Mouse (Mus musculus) liver, embryonic 14.5 days (tissue): ENCODE measurements around the gene Cspg4. TPM values are rescaled to one million over a fixed set of nuclear protein-coding genes. Genes with fewer than 3 reads are reported as not detected.

Source experiments
- ATAC-seq: fragments of 200-750 bp; cut with Nextera tagmentation; 2 replicates; pipeline ENCODE4 v1.8.0; 2017; ENCODE audit warnings: moderate number of reproducible peaks, mild to moderate bottlenecking, moderate library complexity; ENCODE audit not compliant: insufficient read depth
- DNase-seq, 3 experiments: peaks; one replicate each; pipeline ENCODE4 v3.0.0-alpha.2; 2012 to 2013; ENCODE audit warnings: low read depth in 3 of 3, low spot score in 3 of 3
- H3K27ac ChIP-seq: fragments of 300-500 bp; sonication (generic); 2 replicates; pipeline ENCODE4 v1.5.1; 2014; ENCODE audit warnings: moderate library complexity, mild to moderate bottlenecking, control low read depth, inconsistent platforms
- H3K27me3 ChIP-seq: fragments of 300-500 bp; sonication (generic); 2 replicates; pipeline ENCODE4 v1.6.1; 2014; ENCODE audit warnings: mild to moderate bottlenecking, low read length, moderate library complexity; ENCODE audit not compliant: control insufficient read depth, insufficient read depth
- H3K36me3 ChIP-seq: fragments of 300-500 bp; sonication (generic); replicated peaks from 2 replicates; pipeline ENCODE4 v1.6.1; 2014; ENCODE audit warnings: low read depth; ENCODE audit not compliant: control insufficient read depth, insufficient read depth
- H3K4me1 ChIP-seq, 2 experiments: fragments of 200-500 bp in 1 of 2; fragments of 300-500 bp in 1 of 2; sonication (generic) in 1 of 2; replicated peaks; 2 replicates each; pipeline ENCODE4 v1.6.1; 2012 to 2014; ENCODE audit warnings: antibody characterized with exemption in 1 of 2, inconsistent platforms in 1 of 2, low read length in 1 of 2; ENCODE audit not compliant: control insufficient read depth in 2 of 2, insufficient read depth in 2 of 2
- H3K4me2 ChIP-seq: fragments of 300-500 bp; sonication (generic); 2 replicates; pipeline ENCODE4 v1.6.1; 2014; ENCODE audit warnings: low read depth, mild to moderate bottlenecking, control low read depth, moderate library complexity
- H3K4me3 ChIP-seq, 2 experiments: fragments of 200-500 bp in 1 of 2; fragments of 300-500 bp in 1 of 2; sonication (generic) in 1 of 2; 2 replicates each; pipeline ENCODE4 v1.5.1; 2012 to 2014; ENCODE audit warnings: low read depth in 2 of 2, low read length in 2 of 2, mild to moderate bottlenecking in 2 of 2, control low read depth in 1 of 2, inconsistent platforms in 1 of 2, moderate library complexity in 1 of 2; ENCODE audit not compliant: insufficient read depth in 1 of 2
- H3K9ac ChIP-seq: fragments of 300-500 bp; sonication (generic); replicated peaks from 2 replicates; pipeline ENCODE4 v1.6.1; 2014; ENCODE audit warnings: mild to moderate bottlenecking, control low read depth, moderate library complexity
- H3K9me3 ChIP-seq: fragments of 300-500 bp; sonication (generic); 2 replicates; pipeline ENCODE4 v1.6.1; 2016; ENCODE audit warnings: low read length, mixed read lengths; ENCODE audit not compliant: control insufficient read depth
- CTCF ChIP-seq: IDR thresholded peaks from 2 replicates; pipeline ENCODE4 v1.5.1; 2016; ENCODE audit warnings: antibody characterized with exemption, low read depth, control low read depth
- EP300 ChIP-seq: IDR thresholded peaks from 2 replicates; pipeline ENCODE4 v1.6.1; 2016; ENCODE audit warnings: antibody characterized with exemption, low read depth
- WGBS: fragments of 180-500 bp; shearing (Covaris S2); extraction: QIAGEN DNeasy Blood & Tissue Kit; methylation state at CpG from one replicate; pipeline ENCODE4 v1.1.7; 2014; ENCODE audit not compliant: insufficient replicate concordance; 5-methylcytosine and 5-hydroxymethylcytosine counted together
- polyA plus RNA-seq, 2 experiments: library from polyadenylated mRNA; depleted of rRNA in 1 of 2; stranded (reverse) in 1 of 2; unstranded in 1 of 2; fragments of >200 nt; fragmentation: Nextera tagmentation in 1 of 2; extraction: Ambion mirVana in 1 of 2; gene quantifications; 2 replicates each; pipeline versions ENCODE4 v1.2.1 to v1.2.3; 2012 to 2014

The Cspg4 gene
- polyA plus RNA-seq, 2 experiments = 0.08 to 0.16 TPM

DNA sequence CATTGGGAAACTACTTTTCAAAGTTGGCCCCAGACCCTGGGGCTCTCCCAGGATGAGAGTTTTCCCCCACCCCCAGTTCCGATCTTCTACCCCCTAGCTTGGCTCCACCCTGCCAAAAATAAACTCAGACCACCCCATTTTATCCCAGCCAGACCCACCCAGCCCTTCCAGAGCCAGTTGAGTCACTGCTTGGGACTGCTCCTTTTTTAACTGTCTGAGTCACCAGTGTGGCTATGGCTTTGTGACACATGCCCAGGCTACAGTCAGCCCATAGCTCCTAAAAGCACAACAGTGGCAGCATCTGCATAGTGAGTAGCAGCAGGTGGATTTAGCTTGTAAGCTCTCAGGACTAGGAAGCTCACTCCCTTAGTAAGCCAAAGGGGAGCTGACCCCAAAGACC lies 8.3 kb downstream of the Cspg4 start:
- Histone ChIP-seq H3K27ac (no peak overlapping the region), H3K4me1 (no peaks in the 10 kb centered on the region), H3K9ac (no peak overlapping the region), H3K9me3 (no peaks in the 10 kb centered on the region), H3K36me3 (no peaks in the 10 kb centered on the region), H3K27me3 (no peaks in the 10 kb centered on the region), H3K4me3 (no peak overlapping the region), H3K4me2 (no peak overlapping the region)
- 42% methylated on average over 1 of the region's 1 CpGs for WGBS
- TF ChIP-seq EP300 (no peak), CTCF (no peak)
- no peak for ATAC-seq
- no peak for DNase-seq

DNA sequence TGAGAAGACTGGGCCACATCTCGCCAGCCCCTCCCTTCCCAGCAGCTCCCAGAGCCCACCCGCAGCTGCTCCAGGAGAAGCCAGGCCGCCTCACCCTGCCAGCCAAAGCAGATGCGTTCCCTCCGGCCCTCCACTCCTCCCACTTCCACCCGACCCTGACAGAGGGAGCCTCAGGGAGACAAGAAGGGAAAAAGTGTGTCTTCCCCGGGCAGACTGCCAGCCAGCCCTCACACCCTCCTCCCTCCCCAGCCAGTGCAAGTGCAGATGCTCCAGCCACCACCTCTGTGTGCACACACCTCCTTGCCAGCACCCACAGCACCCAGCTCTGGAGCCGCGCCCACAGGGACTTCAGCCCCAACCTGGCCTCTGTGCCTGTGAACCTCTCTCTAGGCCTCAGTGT lies 12.0 kb downstream of the Cspg4 start:
- Histone ChIP-seq H3K4me1 (no peaks in the 10 kb centered on the region), H3K27ac (no peak overlapping the region), H3K27me3 (no peaks in the 10 kb centered on the region), H3K4me3 (no peak overlapping the region), H3K4me2 (no peak overlapping the region), H3K36me3 (no peaks in the 10 kb centered on the region), H3K9ac (no peak overlapping the region), H3K9me3 (no peaks in the 10 kb centered on the region)
- WGBS = 52% methylated on average over 9 of the region's 9 CpGs
- ATAC-seq = no peak
- no peak for DNase-seq
- TF ChIP-seq EP300 (no peak), CTCF (no peak)

DNA sequence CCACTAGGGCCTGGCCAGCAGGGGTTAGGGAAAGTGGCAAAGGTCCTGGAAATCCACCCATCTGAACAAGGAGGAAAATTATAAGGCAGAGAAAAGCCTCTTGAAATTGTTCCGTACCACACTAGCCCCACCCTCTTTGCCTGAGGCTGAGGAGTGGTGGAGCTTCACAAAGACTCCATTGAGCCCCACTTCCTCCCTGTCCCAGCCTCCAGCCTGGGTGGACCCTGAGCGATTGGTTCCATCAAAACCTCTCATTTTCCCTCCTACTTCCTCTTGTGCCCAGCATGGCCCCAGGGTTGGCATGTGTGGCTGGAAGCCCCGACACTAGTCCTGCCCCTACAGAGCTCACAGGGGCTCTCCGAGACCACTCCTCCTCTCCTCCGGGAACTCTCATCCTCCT lies 12.5 kb downstream of the Cspg4 start:
- no peak for TF ChIP-seq CTCF
- TF ChIP-seq EP300 = no peak
- WGBS = 55% methylated on average over 5 of the region's 5 CpGs

DNA sequence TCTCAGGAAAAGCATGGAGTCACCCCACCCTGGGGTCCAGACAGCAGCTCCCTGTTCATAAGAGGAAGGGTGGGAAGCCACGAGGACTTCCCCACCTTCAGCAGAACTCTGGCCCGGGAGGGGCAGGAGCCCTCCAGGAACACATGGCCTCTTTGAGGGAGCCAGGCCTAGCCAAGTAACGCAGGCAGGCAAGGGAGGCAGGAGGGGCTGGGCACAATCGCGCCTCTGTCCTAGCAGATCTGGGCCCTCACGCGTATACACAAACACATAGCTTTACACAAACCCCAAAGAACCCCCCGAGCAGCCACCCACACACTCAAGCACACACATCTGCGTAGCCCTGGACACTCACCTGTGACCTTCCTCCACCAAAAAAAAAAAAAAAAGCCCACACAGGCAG lies 16.0 kb downstream of the Cspg4 start:
- WGBS = 50% methylated on average over 9 of the region's 9 CpGs
- Histone ChIP-seq H3K27ac (no peak overlapping the region), H3K4me2 (no peak overlapping the region), H3K9ac (no peak overlapping the region), H3K9me3 (no peaks in the 10 kb centered on the region), H3K4me3 (no peak overlapping the region), H3K36me3 (no peaks in the 10 kb centered on the region), H3K4me1 (no peaks in the 10 kb centered on the region), H3K27me3 (no peaks in the 10 kb centered on the region)
- no peak for DNase-seq
- no peak for ATAC-seq
- TF ChIP-seq EP300 (no peak), CTCF (no peak)

More for the DNA sequence above, 12.5 kb downstream of the Cspg4 start:
- ATAC-seq (no peak), DNase-seq (no peak)
- no peaks in the 10 kb centered on the region for H3K27me3 ChIP-seq
- no peak overlapping the region for H3K27ac ChIP-seq
- H3K9ac ChIP-seq = no peak overlapping the region
- no peaks in the 10 kb centered on the region for H3K4me1 ChIP-seq
- no peaks in the 10 kb centered on the region for H3K36me3 ChIP-seq
- no peak overlapping the region for H3K4me2 ChIP-seq
- H3K4me3 ChIP-seq = no peak overlapping the region
- H3K9me3 ChIP-seq = no peaks in the 10 kb centered on the region

DNA sequence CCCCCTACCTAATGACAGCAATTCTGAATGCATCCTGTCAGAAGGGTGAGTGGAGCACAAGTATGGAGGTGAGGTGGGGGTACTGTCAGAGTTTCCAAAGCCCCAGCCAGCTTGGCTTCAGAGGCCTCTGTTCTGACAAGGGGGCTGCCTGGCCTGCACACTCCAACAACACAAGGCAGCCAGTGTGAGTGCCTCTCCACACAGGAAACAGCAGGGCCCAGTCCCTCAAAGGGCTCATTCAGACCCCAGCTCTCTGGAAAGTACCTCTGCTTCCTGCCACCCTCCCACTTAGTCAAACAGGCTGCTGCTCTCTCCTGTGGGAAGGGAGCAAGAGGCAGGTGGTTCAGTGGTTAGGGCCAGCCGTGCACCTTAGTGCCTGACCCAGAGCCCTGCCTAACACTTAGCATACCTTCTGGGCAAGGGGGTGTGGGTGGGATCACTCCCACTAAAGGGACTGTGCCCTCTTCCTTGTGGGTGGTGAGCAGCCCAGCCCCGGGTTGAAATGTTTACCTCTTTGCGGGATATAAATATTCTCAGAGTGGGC lies 16.8 kb downstream of the Cspg4 start:
- no peak for ATAC-seq
- no peak overlapping the region for H3K4me3 ChIP-seq
- no peaks in the 10 kb centered on the region for H3K36me3 ChIP-seq
- H3K27me3 ChIP-seq = no peaks in the 10 kb centered on the region
- DNase-seq = no peak
- H3K4me2 ChIP-seq = no peak overlapping the region
- H3K9me3 ChIP-seq = no peaks in the 10 kb centered on the region
- no peak overlapping the region for H3K27ac ChIP-seq
- TF ChIP-seq CTCF (no peak), EP300 (no peak)
- no peak overlapping the region for H3K9ac ChIP-seq
- no peaks in the 10 kb centered on the region for H3K4me1 ChIP-seq
- 59% methylated on average over 3 of the region's 3 CpGs for WGBS
